Mouse (Mus musculus): Measurements from ENCODE around the gene Cyp4v3.

DNA sequence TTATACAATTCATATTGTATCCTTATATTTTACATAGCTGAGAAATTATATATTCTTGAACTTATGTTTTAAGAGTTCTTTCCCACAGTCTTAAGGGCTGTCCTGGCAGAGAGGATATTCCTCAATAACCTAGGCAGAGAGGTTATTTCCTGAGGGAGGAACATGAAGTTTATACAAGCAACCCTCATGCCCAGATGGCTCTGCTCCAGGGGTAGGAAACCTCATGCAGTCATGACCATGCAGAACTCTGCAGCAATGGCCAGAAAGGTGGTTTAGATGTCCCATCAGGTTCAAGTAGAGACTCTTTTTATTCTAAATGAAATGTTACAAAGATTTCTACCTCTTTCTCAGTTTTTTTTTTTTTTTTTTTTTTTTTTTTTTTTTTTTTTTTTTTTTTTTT lies 64.0 kb downstream of the Cyp4v3 start:
- no peak for TF ChIP-seq POLR2A (IDR thresholded peaks at IDR 0.05; ENCODE audit: low read depth, low read length)
- no peak for TF ChIP-seq CTCF (IDR thresholded peaks at IDR 0.05; ENCODE audit: borderline replicate concordance, insufficient read depth, low read length)
